Mouse (Mus musculus) embryo, embryonic 10.5 days (tissue): ENCODE measurements around the gene Ptpra.

Experiments
- DNase-seq: peaks from one replicate; pipeline ENCODE4 v3.0.0-alpha.2; 2015; ENCODE audit warnings: low spot score

The Ptpra gene

DNA sequence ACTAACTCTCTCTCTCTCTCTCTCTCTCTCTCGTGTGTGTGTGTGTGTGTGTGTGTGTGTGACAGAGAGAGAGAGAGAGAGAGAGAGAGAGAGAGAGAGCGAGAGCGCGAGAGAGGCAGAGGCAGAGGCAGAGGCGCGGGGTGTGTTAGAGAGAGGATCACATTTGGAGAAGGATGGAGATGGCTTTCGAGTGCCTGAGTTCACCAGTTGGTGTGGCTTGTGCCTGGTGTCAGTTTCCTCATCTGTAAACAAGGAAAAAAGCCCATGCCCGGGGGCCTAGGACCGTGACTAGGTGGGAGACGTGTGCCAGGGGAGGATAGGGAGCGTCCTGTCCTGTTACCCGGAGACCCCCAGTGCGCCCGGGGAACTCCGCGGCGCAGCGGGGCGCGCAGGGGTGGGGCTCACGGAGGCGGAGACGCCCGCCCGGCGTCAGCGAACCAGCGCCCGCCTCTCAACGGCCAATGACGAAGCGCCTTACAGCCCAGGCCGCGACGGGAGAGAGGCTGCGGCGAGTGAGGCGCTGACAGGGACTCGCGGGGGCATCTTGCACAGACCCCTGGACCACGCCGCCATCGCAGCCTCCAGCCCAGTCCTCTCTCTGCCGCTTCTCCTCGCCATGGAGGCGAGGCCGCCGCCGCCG is at the start of gene Ptpra:
Ptpra (plus strand) TSS at position 485 of the 640 bp plus-strand sequence.
- peak; percentile 94 for DNase-seq

DNA sequence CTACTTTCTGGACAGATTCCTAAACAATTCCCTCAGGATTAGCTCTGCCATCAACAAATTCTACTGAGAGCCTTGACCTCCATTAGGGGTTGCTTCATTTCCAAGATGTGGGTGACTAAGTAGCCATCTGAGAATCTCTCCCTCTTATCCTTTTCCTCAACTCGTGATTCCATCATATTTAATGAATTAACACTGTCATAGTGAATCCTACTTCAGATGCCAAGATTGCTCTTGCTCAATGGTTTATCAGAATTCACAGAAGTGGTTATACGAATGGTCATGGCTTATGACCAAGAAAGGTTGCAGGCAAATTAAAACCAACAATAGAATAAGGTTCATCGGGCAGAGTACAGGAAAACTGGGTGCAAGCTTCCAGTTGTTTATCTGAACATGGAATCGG is 48.2 kb upstream of the Ptpra start:
- no peak for DNase-seq

DNA sequence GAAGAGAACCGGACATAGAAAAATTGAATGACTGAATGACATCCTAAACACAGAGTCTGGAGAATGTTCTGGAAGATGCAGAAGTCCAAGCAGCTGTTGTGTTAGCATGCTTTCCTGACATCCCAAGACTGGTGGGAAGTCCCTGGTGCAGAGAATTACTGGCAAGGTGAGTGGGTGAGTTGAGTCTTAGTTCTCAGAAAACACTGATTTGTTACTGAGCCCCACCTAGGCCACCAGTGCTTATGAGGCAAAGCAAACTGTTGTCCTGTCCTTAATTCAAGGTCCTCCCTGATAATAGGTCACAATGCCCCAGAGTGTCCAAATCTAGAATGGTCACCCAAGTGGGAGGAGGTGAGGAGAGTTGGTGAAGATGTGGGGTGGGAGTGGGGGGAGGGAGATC is 45.1 kb upstream of the Ptpra start, which contains the start of the genes Gm28372 and 1700020A23Rik:
Gm28372 (plus strand) TSS at position 301 of the 400 bp plus-strand sequence.
1700020A23Rik (plus strand) TSS at position 321 of the 400 bp plus-strand sequence.
- no peak for DNase-seq

DNA sequence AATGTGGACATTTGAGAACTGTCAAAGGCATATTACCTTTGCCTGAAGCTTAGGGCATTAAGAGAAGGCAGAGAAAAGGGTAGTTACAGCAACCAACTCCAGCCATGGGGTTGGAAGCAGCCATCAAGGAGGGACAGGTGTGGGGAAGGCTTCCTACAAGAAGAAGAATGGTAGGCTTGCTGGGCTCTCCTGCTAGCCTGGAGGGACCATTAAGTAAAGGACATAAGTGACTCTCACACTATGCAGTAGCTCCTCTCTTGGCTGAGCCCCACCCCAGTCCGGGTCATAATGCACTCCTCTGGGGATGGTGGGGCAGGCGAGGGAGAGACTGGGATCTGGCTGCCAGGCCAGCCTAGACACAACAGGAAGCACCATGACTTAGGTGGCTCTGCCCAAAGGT is 43.9 kb upstream of the Ptpra start, which contains the start of gene Tmem239:
Tmem239 (plus strand) TSS at position 301 of the 400 bp plus-strand sequence.
- no peak for DNase-seq

DNA sequence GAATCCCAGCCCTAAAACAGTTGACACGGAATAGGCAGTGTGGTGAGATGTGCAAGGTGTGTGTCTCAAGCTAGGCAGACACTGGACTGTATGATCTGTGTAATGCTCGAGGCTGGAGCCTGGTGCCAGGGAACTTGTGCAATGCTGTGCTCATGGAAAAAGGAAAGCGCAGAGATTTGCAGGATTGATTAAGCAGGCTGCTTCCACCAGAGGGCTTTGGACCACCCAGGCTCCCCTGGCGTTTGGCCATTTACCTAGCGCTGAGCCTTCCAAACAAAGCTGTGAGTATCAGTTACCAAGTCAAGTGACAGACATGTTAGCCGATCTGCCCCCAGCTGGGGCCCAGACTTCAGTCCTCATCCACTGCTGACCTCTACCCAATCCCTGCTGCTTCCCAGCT is 41.9 kb upstream of the Ptpra start:
- peak; percentile 70 for DNase-seq

DNA sequence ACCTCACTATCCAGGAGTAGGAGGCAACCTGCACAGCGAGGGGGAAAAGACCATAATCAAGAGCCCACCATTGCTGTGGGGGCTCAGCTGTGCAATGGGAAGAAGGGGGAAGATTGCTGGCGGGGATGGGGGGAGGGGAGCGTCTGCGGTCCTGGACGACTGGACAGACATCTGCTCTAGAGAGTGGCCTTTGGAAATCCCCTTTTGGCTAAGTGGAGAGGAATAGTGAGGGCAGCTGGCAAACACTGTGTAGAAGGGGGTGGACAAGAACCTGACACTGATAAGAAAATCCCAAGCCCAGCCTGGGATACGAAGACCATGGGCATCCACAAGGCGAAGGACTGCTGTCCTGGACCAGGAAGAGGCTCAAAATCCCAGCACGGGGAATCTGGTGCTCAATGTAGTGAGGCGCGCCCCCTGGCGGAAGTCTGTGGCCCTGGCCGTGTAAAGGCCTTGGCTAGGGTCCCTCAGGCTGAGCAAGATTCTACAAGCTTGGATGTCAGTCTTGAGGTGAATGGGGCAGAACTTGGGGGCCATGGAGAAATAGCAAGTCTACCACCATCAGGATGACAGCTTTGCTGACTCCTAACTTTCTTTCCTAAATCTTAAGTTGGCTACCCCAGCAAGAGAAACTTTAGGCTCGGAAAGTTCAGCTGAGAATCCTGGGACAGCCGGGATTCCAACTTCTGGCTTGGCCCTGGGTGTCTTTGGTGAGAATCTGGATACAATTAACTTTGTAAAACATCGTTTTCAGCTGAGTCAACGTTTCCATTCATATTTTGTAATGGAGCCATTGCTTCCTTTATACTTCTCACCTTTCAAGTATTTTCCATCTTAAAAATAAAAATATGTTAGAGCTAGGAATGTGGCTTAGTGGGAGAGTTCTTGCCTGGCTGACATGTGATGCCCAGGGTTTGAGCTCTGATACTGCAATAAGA is 38.3 kb upstream of the Ptpra start:
- peak; percentile 93 for DNase-seq

DNA sequence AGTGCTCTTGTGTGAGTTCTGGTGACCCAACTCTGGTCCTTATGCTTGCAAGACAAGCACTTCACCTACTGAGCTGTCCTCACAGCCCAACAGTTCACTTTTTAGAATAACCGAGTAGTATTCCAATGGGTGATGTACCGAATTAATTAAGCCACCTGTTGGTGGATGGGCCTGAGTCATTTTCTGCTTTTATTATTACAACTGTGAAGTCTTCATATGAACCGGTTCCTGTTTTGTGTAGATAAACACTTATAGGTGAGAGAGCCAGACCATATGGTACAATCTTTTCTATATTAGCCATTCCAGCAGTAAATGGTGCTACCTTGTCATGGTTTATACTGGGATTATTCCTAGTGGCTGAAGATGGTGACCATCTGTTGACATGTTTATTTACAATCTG is 37.3 kb upstream of the Ptpra start:
- DNase-seq = no peak

DNA sequence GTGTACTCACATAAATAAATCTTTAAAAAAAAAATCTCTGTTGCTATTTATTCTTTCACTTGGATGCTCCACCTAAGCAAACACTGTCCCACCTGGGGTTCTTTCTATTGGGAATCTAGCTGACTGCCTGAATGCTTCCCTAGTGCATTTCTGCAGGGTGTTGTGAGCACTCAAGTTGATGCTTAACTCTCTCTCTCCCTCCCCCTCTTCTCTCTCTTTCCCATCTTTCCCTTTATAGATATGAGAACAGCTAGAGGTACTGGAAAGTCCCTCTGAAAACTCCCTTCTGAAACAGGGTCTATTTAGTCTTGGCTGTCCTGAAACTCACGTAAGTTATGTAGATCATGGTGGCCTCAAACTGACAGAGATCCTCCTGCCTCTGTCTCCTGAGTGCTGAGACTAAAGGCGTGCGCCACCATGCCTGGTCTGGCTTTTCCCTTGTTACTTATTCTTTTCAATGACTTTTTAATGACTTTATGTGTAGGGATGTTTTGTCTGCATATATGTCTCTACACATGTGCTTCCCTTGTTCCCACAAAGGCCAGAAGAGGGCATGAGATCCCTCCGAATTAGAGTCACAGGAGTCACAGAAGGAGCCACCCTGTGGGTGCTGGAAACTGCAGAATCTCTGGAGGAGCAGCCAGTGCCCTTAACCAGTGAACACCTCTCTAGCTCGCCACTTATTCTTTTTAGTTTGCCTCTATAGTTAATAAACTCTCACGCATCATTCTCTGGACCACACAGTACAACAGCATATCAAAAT is 35.8 kb upstream of the Ptpra start:
- DNase-seq = no peak

DNA sequence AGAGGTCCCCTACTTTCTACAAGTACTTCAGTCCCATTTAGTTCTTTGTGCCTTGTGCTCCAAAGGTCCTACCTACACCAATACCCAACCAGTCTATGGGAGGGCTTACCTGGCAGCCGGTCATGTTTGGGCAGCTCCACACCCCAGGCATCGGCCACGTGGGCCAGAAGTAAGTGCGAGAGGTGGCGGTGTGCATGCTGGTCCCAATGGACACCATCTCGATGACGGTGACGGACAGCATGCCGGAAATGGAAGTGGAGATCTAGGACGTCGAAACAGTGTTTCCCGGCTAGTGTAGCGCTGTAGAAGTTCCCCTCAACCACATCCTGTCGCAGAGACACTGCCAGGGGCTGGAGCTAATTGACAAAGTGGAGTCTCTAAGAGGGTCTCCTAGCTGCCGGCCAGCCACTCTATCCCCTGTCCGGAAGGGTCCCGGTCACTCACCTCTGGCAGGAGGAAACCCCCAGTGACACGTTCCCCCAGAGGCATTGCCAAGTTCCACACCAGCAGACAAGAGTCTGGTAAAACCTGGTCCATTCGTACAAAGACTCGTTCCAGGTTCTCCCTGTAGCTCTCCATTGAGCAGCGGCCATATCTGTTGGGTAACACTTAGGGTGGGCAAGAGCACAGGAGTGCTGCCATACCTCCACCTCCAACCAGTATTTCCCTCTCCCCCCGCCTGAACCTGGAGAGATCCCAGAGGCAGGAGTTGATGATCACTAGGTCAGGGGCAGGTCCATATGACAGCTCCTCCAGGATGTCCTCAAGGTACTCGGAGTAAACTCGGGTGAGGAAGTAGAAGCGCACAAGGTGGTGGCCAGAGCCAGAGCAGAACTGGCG is 28.1 kb upstream of the Ptpra start:
- no peak for DNase-seq

DNA sequence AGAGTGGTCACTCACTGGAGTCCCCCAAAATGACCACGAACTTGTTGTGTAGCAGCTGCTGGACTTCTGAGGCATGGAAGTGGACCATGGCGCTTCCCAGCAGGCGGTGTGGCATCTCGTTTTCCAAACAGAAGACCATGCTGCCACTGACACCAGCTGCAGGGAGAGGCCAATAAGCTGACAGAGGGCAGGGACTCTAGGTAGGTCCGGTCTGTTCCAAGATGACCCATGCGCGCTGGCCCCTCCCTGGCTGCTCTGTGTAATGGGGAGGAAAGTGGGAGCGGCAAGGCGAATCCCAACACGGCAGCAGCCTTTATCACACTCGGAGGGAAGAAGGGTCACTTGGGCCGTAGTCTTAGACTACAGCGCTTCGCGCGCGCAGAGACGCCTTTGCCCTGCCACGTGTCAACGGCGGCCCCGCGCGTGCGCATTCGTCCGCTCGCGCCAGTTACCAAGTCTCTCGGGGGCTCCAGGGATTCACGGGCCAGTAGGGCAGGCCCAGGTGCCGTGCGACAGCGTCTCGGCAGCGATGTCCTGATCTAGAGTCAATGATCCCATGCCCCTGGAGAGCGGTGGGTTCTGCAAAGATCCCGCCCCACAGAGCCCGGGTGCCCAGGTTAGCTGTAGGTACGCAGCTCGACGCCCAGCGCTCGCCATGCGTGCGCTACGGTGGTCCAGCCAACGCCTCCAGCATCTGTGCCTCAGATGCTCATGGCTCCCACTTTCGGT is 26.5 kb upstream of the Ptpra start:
- peak; percentile 84 for DNase-seq

DNA sequence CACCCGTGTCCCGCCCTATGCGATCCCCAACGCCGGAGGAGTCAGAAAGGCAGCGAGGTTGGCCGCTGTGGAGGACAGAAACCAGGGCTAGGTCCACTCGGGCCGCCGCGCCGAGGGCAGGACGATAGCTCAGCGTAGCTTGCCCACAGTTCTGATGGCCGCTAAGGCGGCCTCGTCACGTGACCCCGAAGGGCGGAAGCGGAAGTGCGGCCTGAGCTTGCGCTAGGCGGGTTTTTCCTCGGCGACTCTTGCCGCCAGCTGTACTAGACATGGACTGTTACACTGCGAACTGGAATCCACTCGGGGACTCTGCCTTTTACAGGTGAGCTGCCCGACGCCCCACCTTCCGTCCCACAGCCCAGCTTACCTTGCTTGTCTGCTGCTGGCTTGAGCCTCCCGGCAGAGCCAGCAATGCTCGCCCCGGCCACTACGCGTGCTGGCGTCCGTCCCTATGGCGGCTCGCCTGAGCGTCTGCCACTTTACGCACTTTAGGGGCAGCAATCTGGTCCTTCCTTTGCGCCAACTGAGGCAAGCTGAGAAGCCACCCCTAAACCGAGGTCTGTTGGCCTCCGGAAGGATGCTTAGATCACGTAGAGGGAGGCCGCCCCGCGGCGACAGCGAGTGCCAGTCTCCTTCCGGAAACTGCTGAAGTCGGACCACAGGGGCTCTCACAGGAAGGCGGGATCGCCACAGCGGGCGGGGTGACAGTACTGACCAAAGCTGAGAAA is 25.8 kb upstream of the Ptpra start, which contains the start of the genes Vps16 and Pced1a:
Vps16 (plus strand) TSS at position 214 of the 728 bp plus-strand sequence.
Pced1a (minus strand) TSS at position 576 of the 728 bp plus-strand sequence.
- peak; percentile 96 for DNase-seq

DNA sequence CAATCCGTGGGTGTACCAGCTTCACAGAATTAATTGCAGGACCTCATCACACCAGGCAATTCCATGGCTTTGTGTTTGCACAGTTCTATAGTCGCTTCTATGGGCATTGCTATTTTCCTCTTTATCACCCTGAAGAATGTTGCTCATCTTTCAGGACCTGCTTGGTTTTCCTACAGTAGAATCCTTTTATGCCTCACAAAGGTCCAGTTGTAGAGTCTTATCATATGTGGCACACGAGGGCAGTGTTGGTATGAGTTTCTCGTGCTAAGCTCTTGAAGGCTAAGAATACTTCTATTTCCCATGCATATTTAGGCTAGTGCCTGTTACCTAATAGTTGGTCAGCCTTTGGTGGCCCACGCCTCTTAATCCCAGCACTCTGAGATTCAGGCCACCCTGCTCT is 25.0 kb upstream of the Ptpra start:
- DNase-seq = peak; percentile 7

DNA sequence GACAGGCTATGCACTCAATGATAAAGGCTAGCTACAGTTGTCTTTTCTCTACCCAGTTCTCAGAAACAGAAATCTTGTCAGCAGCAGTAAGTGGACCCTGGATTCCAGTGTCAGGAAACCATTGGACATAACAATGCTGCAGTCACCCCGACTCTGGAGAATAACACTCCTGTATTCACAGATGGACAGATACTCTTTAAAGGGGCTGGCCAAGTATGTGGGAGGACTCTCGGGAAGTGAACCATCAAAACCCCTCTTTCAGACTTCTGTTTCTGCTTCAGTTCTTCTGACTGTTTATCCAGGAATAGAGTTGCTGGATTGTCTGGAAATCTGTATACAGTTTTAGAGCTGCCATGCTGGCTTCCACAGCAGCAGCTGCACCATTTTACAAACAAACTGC is 20.2 kb upstream of the Ptpra start:
- no peak for DNase-seq

DNA sequence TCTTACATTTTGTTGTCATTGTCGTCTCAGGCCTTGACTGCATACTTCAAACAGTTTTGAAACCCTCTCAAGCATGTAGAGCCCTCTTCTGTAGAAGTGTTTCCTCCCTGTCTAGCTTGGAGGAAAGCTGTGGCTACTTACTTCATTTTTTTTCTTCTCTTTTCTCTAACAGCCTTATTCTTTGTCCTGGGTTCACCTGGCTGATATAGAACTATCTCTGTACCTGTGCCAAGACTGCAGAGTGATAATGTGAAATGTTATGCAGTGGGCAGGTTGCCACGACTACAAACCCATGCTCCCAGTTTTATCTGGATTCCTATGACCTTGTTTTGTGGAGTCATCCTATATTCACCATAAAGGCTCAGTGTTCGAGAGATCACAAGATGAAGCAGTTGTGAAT is 19.6 kb upstream of the Ptpra start:
- no peak for DNase-seq

DNA sequence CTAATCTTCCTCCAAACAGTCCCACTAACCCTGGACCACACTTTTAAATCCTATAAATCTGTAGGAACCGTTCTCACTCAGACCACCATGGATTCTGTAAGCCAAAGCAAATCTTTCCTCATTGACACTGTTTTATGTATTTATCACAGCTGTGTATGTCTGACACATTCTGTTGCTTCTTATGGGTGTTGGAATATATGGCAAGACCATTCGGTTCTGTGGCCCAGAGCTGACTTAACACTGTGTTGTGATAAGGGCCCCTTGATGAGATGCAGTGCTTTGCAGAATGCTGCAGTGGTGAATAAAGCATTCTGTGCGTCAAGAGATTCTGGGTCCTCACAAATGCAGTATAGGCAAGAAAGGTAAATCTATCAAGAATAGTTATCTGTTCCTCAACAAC is 17.9 kb upstream of the Ptpra start:
- no peak for DNase-seq

DNA sequence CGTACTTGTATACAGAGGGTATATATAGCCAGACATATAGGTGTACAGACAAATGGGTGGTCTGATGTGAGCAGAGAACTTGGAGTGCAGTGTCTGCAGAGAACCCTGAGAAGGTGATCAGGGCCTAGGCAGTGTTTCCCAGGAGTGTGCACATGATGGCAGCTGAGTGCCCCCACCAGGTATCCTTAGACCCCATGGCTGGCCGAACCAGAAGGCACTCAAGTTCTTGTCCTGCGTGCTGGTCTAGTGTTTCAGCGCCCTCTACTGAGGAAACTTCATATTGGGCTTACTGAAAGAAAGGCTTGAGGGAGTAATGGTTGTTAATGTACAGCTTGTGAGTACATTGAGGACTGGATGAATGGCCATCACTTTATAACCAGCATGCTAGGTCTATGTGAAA is 16.9 kb upstream of the Ptpra start:
- DNase-seq = peak; percentile 79

DNA sequence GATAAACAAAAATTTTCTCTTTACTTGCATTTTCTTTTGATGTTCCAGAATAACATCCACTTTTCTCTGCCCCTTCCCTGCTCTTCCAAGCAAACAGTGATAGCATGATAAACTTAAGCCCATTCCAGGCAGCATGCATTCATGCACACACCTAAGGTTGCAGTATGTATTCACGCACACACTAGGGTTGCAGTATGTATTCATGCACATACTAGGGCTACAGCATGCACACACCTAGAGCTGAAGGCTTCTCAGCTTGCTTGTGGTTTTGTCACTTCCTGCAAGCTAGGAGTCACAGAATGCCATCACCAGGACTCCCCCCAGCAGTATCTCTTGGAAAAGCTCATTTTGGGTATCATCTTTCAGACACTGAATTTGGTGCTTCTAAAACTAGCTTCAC is 13.3 kb upstream of the Ptpra start:
- DNase-seq = no peak

DNA sequence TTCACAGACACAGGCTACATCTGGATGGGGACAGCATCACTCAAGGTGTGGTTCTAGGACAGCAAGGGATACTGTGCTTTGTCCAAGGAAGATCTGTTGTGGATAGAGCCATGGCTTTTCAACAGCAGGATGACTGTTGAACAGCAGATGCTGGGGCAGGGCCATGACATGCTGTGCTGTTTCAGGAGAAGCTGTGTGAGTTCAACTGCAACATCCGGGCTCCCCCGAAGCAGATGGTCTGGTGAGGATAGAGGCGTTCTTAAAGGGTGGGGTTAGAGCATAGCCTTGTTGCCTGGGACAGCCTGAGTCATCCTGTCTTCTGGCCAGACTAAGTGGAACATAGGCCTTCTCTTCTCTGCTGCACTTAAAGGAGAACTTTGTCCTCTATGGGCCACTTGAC is 11.2 kb upstream of the Ptpra start:
- no peak for DNase-seq

DNA sequence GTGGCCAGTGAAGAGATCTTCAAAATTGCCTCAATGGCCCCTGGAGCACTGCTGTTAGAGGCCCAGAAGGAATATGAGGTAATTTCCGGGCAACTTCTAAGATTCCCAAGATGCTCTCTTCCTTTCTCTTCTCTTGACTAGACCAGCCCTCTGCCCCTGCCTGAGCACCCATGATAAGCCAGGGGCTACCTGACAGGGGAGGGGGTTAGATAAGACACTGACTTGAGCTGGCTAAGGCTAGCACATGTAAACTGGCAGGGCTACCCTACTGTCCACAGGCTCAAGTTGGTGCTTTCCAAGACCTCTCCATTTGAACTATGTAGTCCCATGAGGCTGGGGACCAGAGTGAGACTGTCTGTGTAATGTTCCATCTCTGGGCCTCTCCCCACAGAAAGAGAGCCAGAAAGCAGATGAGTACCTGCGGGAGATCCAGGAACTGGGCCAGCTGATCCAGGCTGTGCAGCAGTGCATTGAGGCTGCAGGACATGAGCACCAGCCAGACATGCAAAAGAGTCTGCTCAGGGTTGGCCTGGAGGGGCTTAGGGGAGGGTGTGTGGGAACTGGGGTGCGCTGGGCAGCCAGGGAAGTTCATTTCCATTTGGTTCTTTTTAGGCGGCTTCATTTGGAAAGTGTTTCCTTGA is 10.1 kb upstream of the Ptpra start:
- DNase-seq = no peak
